Mouse (Mus musculus) layer of hippocampus, postnatal 14 days (tissue): Measurements from ENCODE around the gene Naa50. TPM values are rescaled to one million over a fixed set of nuclear protein-coding genes. Genes with fewer than 3 reads are reported as not detected.

Experiments used
- DNase-seq, 2 experiments: peaks; one replicate each; pipeline ENCODE4 v3.0.0; 2021 to 2022; ENCODE audit warnings: low spot score in 2 of 2, mixed read lengths in 1 of 2
- total RNA-seq, 2 experiments: library from RNA; stranded (reverse); gene quantifications; 2 replicates each; pipeline ENCODE4 v1.2.3; 2021

The Naa50 gene
- total RNA-seq, 2 experiments from 2014 or later, result 52.6 to 54.0 TPM

GRCm38 (mm10) chr16:44190968-44191367 lies 51.3 kb downstream of the Naa50 start:
- no peak for DNase-seq

- no peak for DNase-seq
Measured at GRCm38 (mm10) chr16:44199066-44199703, 59.6 kb downstream of the Naa50 start.

GRCm38 (mm10) chr16:44200146-44200545 lies 60.5 kb downstream of the Naa50 start:
- no peak for DNase-seq

- DNase-seq, result peak; percentile 35 to 75
Measured at GRCm38 (mm10) chr16:44204331-44204730, 64.7 kb downstream of the Naa50 start.

- DNase-seq, result no peak
Measured at GRCm38 (mm10) chr16:44205973-44206372, 66.3 kb downstream of the Naa50 start.

- no peak for DNase-seq
Measured at GRCm38 (mm10) chr16:44210156-44211053, 70.8 kb downstream of the Naa50 start.

GRCm38 (mm10) chr16:44211054-44211414 lies 71.4 kb downstream of the Naa50 start:
- DNase-seq, result no peak

- no peak for DNase-seq
Measured at GRCm38 (mm10) chr16:44212703-44213102, 73.1 kb downstream of the Naa50 start.

Other genes with a start within 250 kb of the Naa50 start
- 10 to 100 TPM; 31.1 to 34.3 TPM for gene Qtrt2, start 213.0 kb upstream of the Naa50 start, total RNA-seq
- 10 to 100 TPM; 55.4 TPM for gene Zdhhc23, start 160.0 kb upstream of the Naa50 start, total RNA-seq
- gene Gramd1c, start 76.5 kb upstream of the Naa50 start, total RNA-seq, result 1 to 10 TPM; 4.4 to 4.7 TPM
- 100 to 1,000 TPM; 491 to 508 TPM for gene Atp6v1a, start 125 bp upstream of the Naa50 start, total RNA-seq
- gene Usf3, start 33.4 kb downstream of the Naa50 start, total RNA-seq, result 10 to 100 TPM; 39.4 to 42.0 TPM
- gene Sidt1, start 193.4 kb downstream of the Naa50 start, total RNA-seq, result 10 to 100 TPM; 37.3 to 44.4 TPM
- gene Spice1, start 207.3 kb downstream of the Naa50 start, total RNA-seq, result 10 to 100 TPM; 15.1 to 16.7 TPM